Mouse (Mus musculus) erythroblast, embryonic 14.5 days (primary cell): ENCODE data around the gene Tspan33. TPM values are rescaled to one million over a fixed set of nuclear protein-coding genes. Genes with fewer than 3 reads are reported as not detected.

Experiments used
- H3K27me3 ChIP-seq: 2 replicates; pipeline ENCODE4 v1.6.1; 2012; ENCODE audit warnings: inconsistent platforms; ENCODE audit not compliant: control insufficient read depth
- H3K36me3 ChIP-seq: 2 replicates; pipeline ENCODE4 v1.6.1; 2012; ENCODE audit warnings: mild to moderate bottlenecking, inconsistent platforms; ENCODE audit not compliant: control insufficient read depth
- H3K4me1 ChIP-seq: 2 replicates; pipeline ENCODE4 v1.6.1; 2012; ENCODE audit warnings: inconsistent platforms; ENCODE audit not compliant: control insufficient read depth
- H3K4me3 ChIP-seq: replicated peaks from 2 replicates; pipeline ENCODE3; 2012; ENCODE audit warnings: moderate library complexity, mild to moderate bottlenecking, inconsistent platforms
- H3K9me3 ChIP-seq: 2 replicates; pipeline ENCODE4 v1.6.1; 2012; ENCODE audit warnings: low read length, inconsistent platforms, mixed read lengths; ENCODE audit not compliant: control insufficient read depth
- GATA1 ChIP-seq: IDR thresholded peaks from 2 replicates; pipeline ENCODE4 v1.6.1; 2012; ENCODE audit warnings: low read length, inconsistent platforms, mixed read lengths
- TAL1 ChIP-seq: IDR thresholded peaks from 3 replicates; pipeline ENCODE4 v1.6.1; 2012; ENCODE audit warnings: low read length, inconsistent platforms, mixed read lengths
- polyA plus RNA-seq: library from polyadenylated mRNA; stranded (reverse); fragments of >175 nt; gene quantifications from 2 replicates; pipeline ENCODE4 v1.2.3, GENCODE M21; 2012

The Tspan33 gene
- polyA plus RNA-seq, 1 experiment, result 99.6 TPM

- Histone ChIP-seq H3K4me3 (peak overlapping the region; percentile 79), H3K36me3 (peaks cover 62% of the 10 kb centered on the region), H3K9me3 (no peaks in the 10 kb centered on the region), H3K27me3 (peaks cover 26% of the 10 kb centered on the region), H3K4me1 (peaks cover 63% of the 10 kb centered on the region)
- TF ChIP-seq GATA1 (no peak), TAL1 (no peak)
Observed at GRCm38 (mm10) chr6:29695975-29696374, 2.0 kb downstream of the Tspan33 start.

- TF ChIP-seq GATA1 (no peak), TAL1 (no peak)
- Histone ChIP-seq H3K27me3 (peaks cover 14% of the 10 kb centered on the region), H3K9me3 (no peaks in the 10 kb centered on the region), H3K4me1 (peaks cover 74% of the 10 kb centered on the region), H3K4me3 (peak overlapping the region; percentile 79), H3K36me3 (peaks cover 73% of the 10 kb centered on the region)
Observed at GRCm38 (mm10) chr6:29697139-29697538, 3.1 kb downstream of the Tspan33 start.

- H3K4me3 ChIP-seq, result peak overlapping the region; percentile 79
Observed at GRCm38 (mm10) chr6:29697548-29697947, 3.5 kb downstream of the Tspan33 start.

GRCm38 (mm10) chr6:29699085-29699745 is 5.2 kb downstream of the Tspan33 start:
- H3K36me3 ChIP-seq, result peaks cover 94% of the 10 kb centered on the region
- H3K9me3 ChIP-seq, result no peaks in the 10 kb centered on the region
- H3K4me3 ChIP-seq, result peak overlapping the region; percentile 79
- TF ChIP-seq TAL1 (peak; percentile 71), GATA1 (peak; percentile 90)
- no peaks in the 10 kb centered on the region for H3K27me3 ChIP-seq
- H3K4me1 ChIP-seq, result peaks cover 79% of the 10 kb centered on the region

More at GRCm38 (mm10) chr6:29697548-29697947, 3.5 kb downstream of the Tspan33 start:
- Histone ChIP-seq H3K36me3 (peaks cover 77% of the 10 kb centered on the region), H3K9me3 (no peaks in the 10 kb centered on the region), H3K27me3 (peaks cover 10% of the 10 kb centered on the region), H3K4me1 (peaks cover 77% of the 10 kb centered on the region)
- TF ChIP-seq TAL1 (peak; percentile 85), GATA1 (peak; percentile 86)

GRCm38 (mm10) chr6:29701051-29701450 is 7.0 kb downstream of the Tspan33 start:
- Histone ChIP-seq H3K4me3 (peak overlapping the region; percentile 66), H3K4me1 (peaks cover 91% of the 10 kb centered on the region), H3K36me3 (peaks cover 94% of the 10 kb centered on the region), H3K9me3 (no peaks in the 10 kb centered on the region), H3K27me3 (no peaks in the 10 kb centered on the region)
- TF ChIP-seq TAL1 (peak; percentile 100), GATA1 (peak; percentile 99)

- H3K36me3 ChIP-seq, result peaks cover 94% of the 10 kb centered on the region
- TF ChIP-seq GATA1 (no peak), TAL1 (no peak)
- H3K4me3 ChIP-seq, result peak overlapping the region; percentile 66
- peaks cover 93% of the 10 kb centered on the region for H3K4me1 ChIP-seq
- H3K27me3 ChIP-seq, result no peaks in the 10 kb centered on the region
- H3K9me3 ChIP-seq, result no peaks in the 10 kb centered on the region
Observed at GRCm38 (mm10) chr6:29702126-29702525, 8.1 kb downstream of the Tspan33 start.

- Histone ChIP-seq H3K36me3 (peaks cover 95% of the 10 kb centered on the region), H3K9me3 (no peaks in the 10 kb centered on the region), H3K4me1 (peaks cover 93% of the 10 kb centered on the region), H3K4me3 (peak overlapping the region; percentile 29), H3K27me3 (no peaks in the 10 kb centered on the region)
- TF ChIP-seq TAL1 (no peak), GATA1 (no peak)
Observed at GRCm38 (mm10) chr6:29704143-29704542, 10.1 kb downstream of the Tspan33 start.

- no peaks in the 10 kb centered on the region for H3K27me3 ChIP-seq
- H3K4me3 ChIP-seq, result no peak overlapping the region
- peaks cover 100% of the 10 kb centered on the region for H3K36me3 ChIP-seq
- TF ChIP-seq TAL1, result no peak
- no peak for TF ChIP-seq GATA1
- H3K9me3 ChIP-seq, result no peaks in the 10 kb centered on the region
- H3K4me1 ChIP-seq, result peaks cover 87% of the 10 kb centered on the region
Observed at GRCm38 (mm10) chr6:29707902-29708301, 13.9 kb downstream of the Tspan33 start.

- Histone ChIP-seq H3K36me3 (peaks cover 100% of the 10 kb centered on the region), H3K4me3 (no peak overlapping the region), H3K4me1 (peaks cover 57% of the 10 kb centered on the region), H3K27me3 (no peaks in the 10 kb centered on the region; the same call in 1 of the 2 replicates), H3K9me3 (no peaks in the 10 kb centered on the region)
- no peak for TF ChIP-seq TAL1
- TF ChIP-seq GATA1, result no peak
Observed at GRCm38 (mm10) chr6:29711318-29711717, 17.3 kb downstream of the Tspan33 start.
